Mouse (Mus musculus) midbrain, embryonic 12.5 days (tissue): ENCODE results near the gene Slc35f1. TPM values are rescaled to one million over a fixed set of nuclear protein-coding genes. Genes with fewer than 3 reads are reported as not detected.
A peak's percentile ranks its signal among the peaks of the same experiment; 100 is the strongest.
"Not testable (repeated sequence)": the region's sequence is repeated elsewhere in the genome, so short reads cannot be mapped to it uniquely, and the experiment has no call there.

Experiments used
- ATAC-seq: fragments of 200-750 bp; cut with Nextera tagmentation; 2 replicates; pipeline ENCODE4 v1.8.0; 2017; ENCODE audit warnings: low read depth, moderate TSS enrichment, moderate library complexity; ENCODE audit not compliant: low FRiP score
- H3K27ac ChIP-seq: fragments of 300-500 bp; sonication (generic); replicated peaks from 2 replicates; pipeline ENCODE4 v1.5.1; 2016; ENCODE audit warnings: mild to moderate bottlenecking
- H3K27me3 ChIP-seq: fragments of 300-500 bp; sonication (generic); 2 replicates; pipeline ENCODE4 v1.6.1; 2016; ENCODE audit warnings: mild to moderate bottlenecking
- H3K36me3 ChIP-seq: fragments of 300-500 bp; sonication (generic); 2 replicates; pipeline ENCODE4 v1.6.1; 2016
- H3K4me1 ChIP-seq: fragments of 300-500 bp; sonication (generic); 2 replicates; pipeline ENCODE4 v1.6.1; 2016
- H3K4me2 ChIP-seq: fragments of 300-500 bp; sonication (generic); replicated peaks from 2 replicates; pipeline ENCODE4 v1.6.1; 2016; ENCODE audit warnings: mild to moderate bottlenecking, moderate library complexity
- H3K4me3 ChIP-seq: fragments of 300-500 bp; sonication (generic); 2 replicates; pipeline ENCODE4 v1.5.1; 2016; ENCODE audit warnings: mild to moderate bottlenecking
- H3K9ac ChIP-seq: fragments of 300-500 bp; sonication (generic); replicated peaks from 2 replicates; pipeline ENCODE4 v1.6.1; 2016; ENCODE audit warnings: mild to moderate bottlenecking, moderate library complexity
- H3K9me3 ChIP-seq: fragments of 300-500 bp; sonication (generic); 2 replicates; pipeline ENCODE4 v1.6.1; 2016; ENCODE audit warnings: mild to moderate bottlenecking
- WGBS: fragments of 180-500 bp; shearing (Covaris S2); methylation state at CpG from one replicate; pipeline ENCODE4 v1.1.7; 2016; 5-methylcytosine and 5-hydroxymethylcytosine counted together
- polyA plus RNA-seq: library from polyadenylated mRNA; unstranded; fragments of >200 nt; fragmentation: Nextera tagmentation; extraction: Ambion mirVana; gene quantifications from 2 replicates; pipeline ENCODE4 v1.2.1, GENCODE M21; 2016

The Slc35f1 gene
- polyA plus RNA-seq, 1 experiment from 2014 or later: 24.8 TPM

- H3K9me3 ChIP-seq: no peaks in the 10 kb centered on the region
- ATAC-seq: peak; percentile 80
- H3K9ac ChIP-seq: no peak overlapping the region
- H3K36me3 ChIP-seq: no peaks in the 10 kb centered on the region
- 30% methylated on average over 6 of the region's 6 CpGs for WGBS
- peak overlapping the region; percentile 17 for H3K27ac ChIP-seq
- peaks cover 46% of the 10 kb centered on the region for H3K4me1 ChIP-seq
- no peak overlapping the region for H3K4me3 ChIP-seq
- H3K4me2 ChIP-seq: no peak overlapping the region
- H3K27me3 ChIP-seq: peaks cover 4% of the 10 kb centered on the region
Measured at GRCm38 (mm10) chr10:52877263-52878021, 187.1 kb downstream of the Slc35f1 start.

GRCm38 (mm10) chr10:52878093-52878801, 187.9 kb downstream of the Slc35f1 start:
- no peak overlapping the region for H3K4me2 ChIP-seq
- no peaks in the 10 kb centered on the region for H3K36me3 ChIP-seq
- peak overlapping the region; percentile 17 for H3K27ac ChIP-seq
- no peak overlapping the region for H3K4me3 ChIP-seq
- no peaks in the 10 kb centered on the region for H3K9me3 ChIP-seq
- peaks cover 4% of the 10 kb centered on the region for H3K27me3 ChIP-seq
- H3K9ac ChIP-seq: no peak overlapping the region
- peak; percentile 53; the same call in 1 of the 2 replicates for ATAC-seq
- H3K4me1 ChIP-seq: peaks cover 48% of the 10 kb centered on the region
- 47% methylated on average over 4 of the region's 4 CpGs for WGBS

- H3K4me2 ChIP-seq, H3K27me3 ChIP-seq, H3K36me3 ChIP-seq, H3K9me3 ChIP-seq, H3K9ac ChIP-seq, H3K4me3 ChIP-seq, H3K27ac ChIP-seq, ATAC-seq, H3K4me1 ChIP-seq: not testable (repeated sequence)
Measured at GRCm38 (mm10) chr10:52896724-52897123, 206.4 kb downstream of the Slc35f1 start.

GRCm38 (mm10) chr10:52904914-52905313, 214.6 kb downstream of the Slc35f1 start:
- Histone ChIP-seq H3K27ac (no peak overlapping the region), H3K4me2 (no peak overlapping the region), H3K36me3 (no peaks in the 10 kb centered on the region), H3K4me3 (no peak overlapping the region), H3K4me1 (no peaks in the 10 kb centered on the region), H3K9ac (no peak overlapping the region), H3K27me3 (no peaks in the 10 kb centered on the region), H3K9me3 (no peaks in the 10 kb centered on the region)
- WGBS: 78% methylated on average over 2 of the region's 2 CpGs
- ATAC-seq: no peak

- H3K4me3 ChIP-seq: no peak overlapping the region
- no peak overlapping the region for H3K9ac ChIP-seq
- H3K27me3 ChIP-seq: no peaks in the 10 kb centered on the region
- ATAC-seq: no peak
- 89% methylated on average over 2 of the region's 2 CpGs for WGBS
- H3K9me3 ChIP-seq: no peaks in the 10 kb centered on the region
- H3K27ac ChIP-seq: no peak overlapping the region
- H3K4me1 ChIP-seq: no peaks in the 10 kb centered on the region
- H3K36me3 ChIP-seq: no peaks in the 10 kb centered on the region
- H3K4me2 ChIP-seq: no peak overlapping the region
Measured at GRCm38 (mm10) chr10:52911762-52912161, 221.4 kb downstream of the Slc35f1 start.

- Histone ChIP-seq H3K9ac (no peak overlapping the region), H3K27ac (no peak overlapping the region), H3K4me1 (0 out of 2 replicates have a peak, but pooled peaks cover 3% of the 10 kb centered on the region), H3K36me3 (no peaks in the 10 kb centered on the region), H3K27me3 (no peaks in the 10 kb centered on the region), H3K4me3 (no peak overlapping the region), H3K9me3 (no peaks in the 10 kb centered on the region), H3K4me2 (no peak overlapping the region)
- ATAC-seq: no peak
- 73% methylated on average over 5 of the region's 5 CpGs for WGBS
Measured at GRCm38 (mm10) chr10:52918715-52919114, 228.4 kb downstream of the Slc35f1 start.

- Histone ChIP-seq H3K4me1 (0 out of 2 replicates have a peak, but pooled peaks cover 3% of the 10 kb centered on the region), H3K27ac (no peak overlapping the region), H3K9me3 (no peaks in the 10 kb centered on the region), H3K36me3 (no peaks in the 10 kb centered on the region), H3K4me2 (no peak overlapping the region), H3K9ac (no peak overlapping the region), H3K27me3 (no peaks in the 10 kb centered on the region), H3K4me3 (no peak overlapping the region)
- WGBS: 78% methylated on average over 8 of the region's 8 CpGs
- ATAC-seq: no peak
Measured at GRCm38 (mm10) chr10:52923143-52923542, 232.8 kb downstream of the Slc35f1 start.

GRCm38 (mm10) chr10:52926330-52926729, 236.0 kb downstream of the Slc35f1 start:
- H3K36me3 ChIP-seq: no peaks in the 10 kb centered on the region
- no peaks in the 10 kb centered on the region for H3K9me3 ChIP-seq
- WGBS: 82% methylated on average over 3 of the region's 3 CpGs
- no peak overlapping the region for H3K9ac ChIP-seq
- no peaks in the 10 kb centered on the region for H3K27me3 ChIP-seq
- H3K4me1 ChIP-seq: no peaks in the 10 kb centered on the region; the same call in 1 of the 2 replicates
- no peak for ATAC-seq
- H3K27ac ChIP-seq: no peak overlapping the region
- no peak overlapping the region for H3K4me3 ChIP-seq
- no peak overlapping the region for H3K4me2 ChIP-seq

- no peaks in the 10 kb centered on the region; the same call in 1 of the 2 replicates for H3K4me1 ChIP-seq
- H3K27ac ChIP-seq: no peak overlapping the region
- no peaks in the 10 kb centered on the region for H3K36me3 ChIP-seq
- H3K27me3 ChIP-seq: no peaks in the 10 kb centered on the region
- 50% methylated on average over 1 of the region's 1 CpGs for WGBS
- ATAC-seq: no peak
- H3K4me3 ChIP-seq: no peak overlapping the region
- H3K9me3 ChIP-seq: no peaks in the 10 kb centered on the region
- H3K9ac ChIP-seq: no peak overlapping the region
- no peak overlapping the region for H3K4me2 ChIP-seq
Measured at GRCm38 (mm10) chr10:52932159-52932558, 241.8 kb downstream of the Slc35f1 start.

GRCm38 (mm10) chr10:52934615-52935014, 244.3 kb downstream of the Slc35f1 start:
- ATAC-seq: no peak
- no peaks in the 10 kb centered on the region for H3K4me1 ChIP-seq
- H3K27ac ChIP-seq: no peak overlapping the region
- no peak overlapping the region for H3K4me3 ChIP-seq
- H3K27me3 ChIP-seq: no peaks in the 10 kb centered on the region
- H3K9ac ChIP-seq: no peak overlapping the region
- H3K36me3 ChIP-seq: no peaks in the 10 kb centered on the region
- H3K4me2 ChIP-seq: no peak overlapping the region
- no peaks in the 10 kb centered on the region for H3K9me3 ChIP-seq

- WGBS: 62% methylated on average over 1 of the region's 1 CpGs
- Histone ChIP-seq H3K9ac (no peak overlapping the region), H3K36me3 (no peaks in the 10 kb centered on the region), H3K27ac (peak overlapping the region; percentile 58), H3K4me2 (no peak overlapping the region), H3K27me3 (no peaks in the 10 kb centered on the region), H3K4me3 (no peak overlapping the region), H3K4me1 (0 out of 2 replicates have a peak, but pooled peaks cover 2% of the 10 kb centered on the region), H3K9me3 (no peaks in the 10 kb centered on the region)
- ATAC-seq: peak; percentile 62
Measured at GRCm38 (mm10) chr10:52940111-52940830, 249.9 kb downstream of the Slc35f1 start.

- H3K27ac ChIP-seq: no peak overlapping the region; the same call in 1 of the 2 replicates
- WGBS: 56% methylated on average over 5 of the region's 5 CpGs
- no peaks in the 10 kb centered on the region for H3K9me3 ChIP-seq
Measured at GRCm38 (mm10) chr10:52940831-52941216, 250.5 kb downstream of the Slc35f1 start.

More at GRCm38 (mm10) chr10:52940831-52941216, 250.5 kb downstream of the Slc35f1 start:
- ATAC-seq: peak; percentile 58
- H3K4me3 ChIP-seq: no peak overlapping the region
- H3K9ac ChIP-seq: no peak overlapping the region
- H3K36me3 ChIP-seq: no peaks in the 10 kb centered on the region
- 0 out of 2 replicates have a peak, but pooled peaks cover 2% of the 10 kb centered on the region for H3K4me1 ChIP-seq
- no peak overlapping the region for H3K4me2 ChIP-seq
- no peaks in the 10 kb centered on the region for H3K27me3 ChIP-seq
